Mouse (Mus musculus) right cerebral cortex, adult 18-20 months (tissue): Measurements from ENCODE around the gene Cpeb2.

Experiments used
- DNase-seq: peaks from one replicate; pipeline ENCODE4 v3.0.0; 2022; ENCODE audit warnings: mixed read lengths

Gene Cpeb2

DNA sequence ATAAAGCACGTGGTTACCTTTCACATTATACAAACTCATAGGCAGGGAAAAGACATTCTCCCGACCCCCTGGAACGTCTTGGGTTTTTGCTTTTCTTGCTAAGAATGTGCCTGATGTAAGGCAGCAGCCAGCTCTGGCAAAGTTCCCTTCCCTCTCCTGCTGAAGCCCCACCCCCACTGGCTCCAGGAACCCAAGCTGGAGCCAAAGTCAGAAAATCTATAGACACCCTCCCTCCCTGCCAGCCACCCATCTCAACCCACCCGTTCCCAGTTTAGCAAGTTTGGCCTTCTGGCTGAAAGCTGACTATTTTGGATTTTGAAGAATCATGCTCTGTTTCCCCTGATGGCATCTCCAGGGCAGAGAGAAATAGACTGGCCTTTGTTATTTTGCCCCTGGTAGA, 95.6 kb downstream of the Cpeb2 start:
- peak; percentile 55 for DNase-seq

DNA sequence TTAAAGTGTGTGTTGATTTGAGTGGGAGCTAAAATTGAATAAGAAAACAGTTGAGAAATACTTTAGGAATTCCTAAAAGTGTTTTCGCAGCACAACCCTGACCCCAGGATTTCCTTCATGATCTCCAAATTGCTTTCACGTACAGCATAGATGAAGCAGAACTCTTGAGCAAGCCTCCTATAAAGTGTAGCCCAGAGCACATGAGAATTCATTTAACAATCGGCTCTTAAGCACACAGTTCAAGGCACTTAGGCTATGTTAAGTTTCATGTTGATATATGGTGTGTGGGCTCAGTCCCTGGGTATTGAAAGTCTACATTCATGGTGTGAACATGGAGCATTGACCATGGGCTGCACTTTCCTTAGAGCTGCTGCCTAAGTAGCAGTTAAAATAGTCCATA, 97.3 kb downstream of the Cpeb2 start:
- no peak for DNase-seq

DNA sequence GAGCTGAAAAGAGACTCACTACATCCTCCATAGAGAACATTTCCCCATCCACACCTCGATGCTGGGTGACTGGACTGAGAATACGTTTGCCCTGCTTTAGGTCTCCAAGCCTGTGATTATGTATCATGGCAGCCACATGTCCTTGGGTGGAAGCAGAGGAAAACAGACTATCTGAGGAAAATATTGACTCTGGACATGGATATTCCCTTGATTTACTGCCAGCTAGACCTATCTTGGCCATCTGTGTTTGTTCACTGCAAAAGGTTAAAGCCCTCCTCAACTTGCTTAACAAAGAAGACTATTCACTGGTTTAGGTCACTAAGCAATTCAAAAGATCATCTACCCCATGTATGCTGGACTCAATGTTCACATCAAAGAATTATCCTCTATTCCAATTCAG, 101.5 kb downstream of the Cpeb2 start:
- DNase-seq: no peak

DNA sequence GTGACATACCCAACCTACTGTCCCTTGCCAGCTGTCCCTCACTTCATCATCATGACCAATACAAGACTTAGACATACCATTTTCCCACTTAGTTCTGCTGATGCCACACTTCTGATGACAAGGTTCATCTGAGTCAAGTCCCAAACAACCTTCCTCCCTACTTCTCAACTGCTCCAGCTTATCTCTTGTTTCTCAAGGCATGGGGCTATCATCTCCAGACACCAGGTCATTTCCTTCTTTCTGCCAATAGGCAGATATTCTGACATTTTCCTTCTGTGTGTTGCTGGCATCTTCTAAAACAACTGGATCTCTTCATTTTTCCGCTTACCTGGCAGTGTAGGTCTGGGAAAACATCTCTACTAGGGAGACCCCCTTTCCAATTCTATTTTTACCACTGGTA, 104.2 kb downstream of the Cpeb2 start:
- DNase-seq: no peak

GRCm38 (mm10) chr5:43338771-43339475, 106.0 kb downstream of the Cpeb2 start:
- no peak for DNase-seq
